ENCODE assay signal across 10 mouse cellular contexts in the genomic region with DNA sequence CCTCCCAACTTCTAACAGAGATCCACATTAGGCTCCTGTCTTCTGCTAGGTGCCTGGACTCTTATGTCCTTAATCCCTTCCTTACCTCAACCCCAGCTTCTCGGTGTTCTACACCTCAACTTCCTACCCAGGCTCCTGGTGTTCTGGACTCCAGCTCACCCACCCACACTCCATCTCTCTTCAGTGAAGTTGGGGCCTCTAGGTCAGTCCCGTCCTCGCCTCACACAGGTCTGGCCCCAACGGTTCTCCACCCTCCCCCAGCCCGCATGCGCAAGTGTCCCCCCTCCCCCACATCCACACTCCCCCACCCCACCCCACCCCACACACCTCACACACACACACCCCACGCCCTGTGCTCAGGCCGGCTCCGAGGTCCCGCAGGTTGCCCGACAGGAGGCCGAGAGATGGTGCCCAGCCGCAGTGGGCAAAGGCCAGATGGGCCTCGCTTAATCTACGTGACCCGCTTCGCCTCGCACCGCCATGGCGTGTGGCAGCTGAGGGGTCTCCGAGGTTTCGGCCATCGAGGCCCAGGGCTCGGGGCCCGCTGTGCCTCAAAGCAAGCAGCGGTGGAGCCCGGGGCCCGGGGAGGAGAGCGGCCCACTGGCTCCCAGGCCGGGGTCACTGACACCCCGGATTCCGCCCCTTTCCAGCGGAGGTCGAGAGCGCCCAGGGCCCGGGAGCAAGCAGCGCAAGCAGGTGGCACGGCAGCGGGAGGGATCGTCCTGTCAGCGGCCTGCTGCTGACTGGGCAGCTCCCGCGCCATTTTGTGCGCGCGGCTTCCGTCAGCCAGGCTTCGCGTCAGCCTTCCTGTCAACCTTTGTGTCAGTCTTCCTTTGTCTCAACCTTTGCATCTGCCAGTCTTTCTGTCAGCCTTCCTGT. TPM values are rescaled to one million over a fixed set of nuclear protein-coding genes. Genes with fewer than 3 reads are reported as not detected.
DNase-seq lines count a peak whose midpoint lies in the region; ATAC-seq and TF ChIP-seq lines count a peak whose summit lies in the region.
"Had no signal": no experiment of that assay in that cellular context is flagged by ENCODE, and none has a peak within 500 bp of the region (broad histone marks: within the 10 kb centered on the region; RNA-seq: fewer than 3 reads in every experiment).

A gene (plus strand): TSS at position 337 of the 879 bp plus-strand sequence.

- no peak within 1 kb of the TSS; the same call in 1 of the 2 replicates for H3K4me3 ChIP-seq in kidney, adult 2 months (ENCODE audit: insufficient read depth, low read depth, low read length)
- peak within 1 kb of the TSS; percentile 41 for H3K4me3 ChIP-seq in heart, embryonic 16.5 days (ENCODE audit: low read length)
- no peak within 1 kb of the TSS; the same call in 1 of the 2 replicates for H3K4me3 ChIP-seq in liver, embryonic 15.5 days (replicated peaks)

- no peaks in the 10 kb centered on the region for H3K9me3 ChIP-seq in heart, embryonic 16.5 days (replicated peaks; ENCODE audit: control insufficient read depth, low read length)
- H3K9me3 ChIP-seq in liver, embryonic 15.5 days (replicated peaks), result no peaks in the 10 kb centered on the region

- no peak for TF ChIP-seq POLR2A in kidney, adult 2 months (IDR thresholded peaks at IDR 0.05; ENCODE audit: low read depth, low read length)

- ATAC-seq in heart, embryonic 16.5 days (replicated peaks; ENCODE audit: extremely low read depth, insufficient read depth, low FRiP score), result no peak
- ATAC-seq in liver, embryonic 15.5 days (ENCODE audit: insufficient read depth), result no peak
- ATAC-seq in monocyte, adult 5-6 weeks (replicated peaks; ENCODE audit: insufficient number of reproducible peaks, low FRiP score, low TSS enrichment, poor library complexity, severe bottlenecking), result no peak
- no peak for ATAC-seq in granulocyte monocyte progenitor cell, adult 5-6 weeks (replicated peaks; ENCODE audit: poor library complexity, severe bottlenecking)

- H3K36me3 ChIP-seq in kidney, adult 2 months (ENCODE audit: control insufficient read depth, insufficient read depth, low read length), result no peaks in the 10 kb centered on the region
- no peaks in the 10 kb centered on the region for H3K36me3 ChIP-seq in heart, embryonic 16.5 days (ENCODE audit: control insufficient read depth, insufficient read depth)
- H3K36me3 ChIP-seq in liver, embryonic 15.5 days (replicated peaks), result no peaks in the 10 kb centered on the region

- DNase-seq in kidney, adult 2 months, result peak; percentile 10
- no peak for DNase-seq in kidney, postnatal 14 days
- peak; percentile 44 to 54 for DNase-seq in cerebellum, postnatal 10 days
- DNase-seq in spleen, postnatal 36 days (ENCODE audit: low spot score in 2 of 2), result no peak

- H3K4me2 ChIP-seq in heart, embryonic 16.5 days (ENCODE audit: low read depth, low read length), result peak within 1 kb of the TSS; percentile 70
- peak within 1 kb of the TSS; percentile 49 for H3K4me2 ChIP-seq in liver, embryonic 15.5 days

- TF ChIP-seq CTCF in kidney, adult 2 months (conservative IDR thresholded peaks at IDR 0.05; ENCODE audit: insufficient read depth, insufficient read length, low read depth, low read length), result no peak

- H3K9ac ChIP-seq in heart, embryonic 16.5 days (ENCODE audit: low read length), result peak within 1 kb of the TSS; percentile 70
- no peak within 1 kb of the TSS for H3K9ac ChIP-seq in liver, embryonic 15.5 days

- H3K4me1 ChIP-seq in kidney, adult 2 months (ENCODE audit: control insufficient read depth, insufficient read depth, low read length), result no peaks in the 10 kb centered on the region
- no peaks in the 10 kb centered on the region for H3K4me1 ChIP-seq in heart, embryonic 16.5 days (ENCODE audit: control insufficient read depth, insufficient read depth, low read length)
- H3K4me1 ChIP-seq in liver, embryonic 15.5 days (replicated peaks), result no peaks in the 10 kb centered on the region

- H3K27me3 ChIP-seq in kidney, adult 2 months (replicated peaks; ENCODE audit: control insufficient read depth, insufficient read depth, low read length), result no peaks in the 10 kb centered on the region
- no peaks in the 10 kb centered on the region for H3K27me3 ChIP-seq in heart, embryonic 16.5 days (ENCODE audit: control insufficient read depth, insufficient read depth, low read length)
- no peaks in the 10 kb centered on the region for H3K27me3 ChIP-seq in liver, embryonic 15.5 days

- H3K27ac ChIP-seq in kidney, adult 2 months (ENCODE audit: insufficient read depth, low read depth, low read length), result no peak within 1 kb of the TSS
- no peak within 1 kb of the TSS for H3K27ac ChIP-seq in heart, embryonic 16.5 days (ENCODE audit: low read length)
- H3K27ac ChIP-seq in liver, embryonic 15.5 days (replicated peaks), result no peak within 1 kb of the TSS

- WGBS in kidney, adult 2 months, result 43% methylated on average over 49 of the region's 49 CpGs
- 26% methylated on average over 49 of the region's 49 CpGs for WGBS in heart, embryonic 16.5 days
- 59% methylated on average over 49 of the region's 49 CpGs for WGBS in liver, embryonic 15.5 days (ENCODE audit: insufficient replicate concordance)

RNA-seq across cellular contexts. Expression of the gene that starts here (rescaled TPM):
- polyA plus RNA-seq in kidney, adult 2 months (2012; rRNA removed), result not detected in 2 replicates
- polyA plus RNA-seq in heart, embryonic 16.5 days (2015; fragmentation: Nextera tagmentation; extraction: Ambion mirVana), result 0.10 TPM in 1 of 2 replicates, not detected in the other
- polyA plus RNA-seq in liver, embryonic 15.5 days (2015; fragmentation: Nextera tagmentation; extraction: Ambion mirVana), result not detected in 2 replicates
- total RNA-seq in monocyte, adult 5-6 weeks (2017), result not detected in 3 replicates
- total RNA-seq in granulocyte monocyte progenitor cell, adult 5-6 weeks (2014; fragmentation: Nextera tagmentation), result not detected in 2 replicates
- not detected in 2 replicates for total RNA-seq in granulocyte monocyte progenitor cell, adult 5-6 weeks (2017)
- total RNA-seq: heart, postnatal 36 days; MEL had no signal

Comparison
In these comparisons a context has a peak if more than half of its experiments do, and no peak if none do; other contexts are left out.
1. Peak in DNase-seq in kidney, adult 2 months; RNA of the gene not detected or under 1 TPM.
2. DNase-seq: peak in cerebellum, postnatal 10 days (2 of 2); none in kidney, postnatal 14 days (single experiment) and spleen, postnatal 36 days (0 of 2).